Comparison of ENCODE assay signal across 9 mouse cellular contexts in genomic region chr12:29702626-29703025, GRCm38 (mm10).
A peak's percentile ranks its signal among the peaks of the same experiment; 100 is the strongest.
DNase-seq lines count a peak whose midpoint lies in the region; ATAC-seq and TF ChIP-seq lines count a peak whose summit lies in the region.
"Had no signal": no experiment of that assay in that cellular context is flagged by ENCODE, and none has a peak within 500 bp of the region (broad histone marks: within the 10 kb centered on the region; RNA-seq: fewer than 3 reads in every experiment).

No protein-coding gene starts in this region.

- intact Hi-C loops in heart, postnatal 36 days (cut with DNase I): loop anchor here (10.0 kb wide), 1 partner anchor 322 kb away; no protein-coding TSS in a partner anchor

- H3K4me2 ChIP-seq in limb, embryonic 12.5 days: no peak overlapping the region
- H3K4me2 ChIP-seq in forebrain, embryonic 13.5 days: peak overlapping the region; percentile 3; the same call in 1 of the 2 replicates
- no peak overlapping the region for H3K4me2 ChIP-seq in lung, postnatal 0 days (replicated peaks; ENCODE audit: low read depth, low read length)
- H3K4me2 ChIP-seq: stomach, embryonic 15.5 days had no signal

- no peak for DNase-seq in limb, embryonic 10.5 days (ENCODE audit: low spot score)
- DNase-seq in heart, postnatal 36 days: peak; percentile 46 to 59
- DNase-seq in lung, postnatal 0 days (ENCODE audit: low spot score): peak; percentile 32
- peak; percentile 56 for DNase-seq in right cerebral cortex, postnatal 25 days
- no peak for DNase-seq in thymus, postnatal 0 days (ENCODE audit: low spot score)
- DNase-seq in adipocyte (ENCODE audit: low spot score): no peak

- H3K9ac ChIP-seq in limb, embryonic 12.5 days (replicated peaks): no peak overlapping the region
- H3K9ac ChIP-seq in forebrain, embryonic 13.5 days: no peak overlapping the region
- no peak overlapping the region for H3K9ac ChIP-seq in lung, postnatal 0 days (replicated peaks; ENCODE audit: low read depth)
- H3K9ac ChIP-seq: stomach, embryonic 15.5 days had no signal

- no peak overlapping the region for H3K4me3 ChIP-seq in limb, embryonic 12.5 days (replicated peaks)
- no peak overlapping the region for H3K4me3 ChIP-seq in limb, embryonic 10.5 days
- no peak overlapping the region for H3K4me3 ChIP-seq in forebrain, embryonic 13.5 days
- H3K4me3 ChIP-seq in lung, postnatal 0 days (ENCODE audit: low read depth, low read length): no peak overlapping the region
- H3K4me3 ChIP-seq: stomach, embryonic 15.5 days had no signal

- TF ChIP-seq CTCF in lung, postnatal 0 days (IDR thresholded peaks at IDR 0.05): no peak

- no peaks in the 10 kb centered on the region for H3K9me3 ChIP-seq in limb, embryonic 12.5 days
- no peaks in the 10 kb centered on the region for H3K9me3 ChIP-seq in limb, embryonic 10.5 days (replicated peaks)
- H3K9me3 ChIP-seq in forebrain, embryonic 13.5 days (replicated peaks): no peaks in the 10 kb centered on the region
- no peaks in the 10 kb centered on the region for H3K9me3 ChIP-seq in lung, postnatal 0 days (ENCODE audit: low read length)
- H3K9me3 ChIP-seq: stomach, embryonic 15.5 days had no signal

- H3K27ac ChIP-seq in limb, embryonic 12.5 days: peak overlapping the region; percentile 29; the same call in 1 of the 2 replicates
- no peak overlapping the region for H3K27ac ChIP-seq in limb, embryonic 10.5 days
- H3K27ac ChIP-seq in forebrain, embryonic 13.5 days: peak overlapping the region; percentile 74
- no peak overlapping the region for H3K27ac ChIP-seq in lung, postnatal 0 days (ENCODE audit: low read length)
- H3K27ac ChIP-seq: stomach, embryonic 15.5 days had no signal

- H3K4me1 ChIP-seq in limb, embryonic 12.5 days (replicated peaks): peaks cover 37% of the 10 kb centered on the region
- H3K4me1 ChIP-seq in limb, embryonic 10.5 days: peaks cover 14% of the 10 kb centered on the region; the same call in 1 of the 2 replicates
- H3K4me1 ChIP-seq in forebrain, embryonic 13.5 days: peaks cover 64% of the 10 kb centered on the region
- H3K4me1 ChIP-seq in lung, postnatal 0 days (ENCODE audit: insufficient read depth, low read depth, low read length): 0 out of 2 replicates have a peak, but pooled peaks cover 2% of the 10 kb centered on the region

- WGBS in limb, embryonic 12.5 days: 62% methylated on average over 4 of the region's 4 CpGs
- 93% methylated on average over 4 of the region's 4 CpGs for WGBS in limb, embryonic 10.5 days
- 21% methylated on average over 4 of the region's 4 CpGs for WGBS in forebrain, embryonic 13.5 days
- WGBS in lung, postnatal 0 days: 25% methylated on average over 4 of the region's 4 CpGs

- no peaks in the 10 kb centered on the region for H3K27me3 ChIP-seq in limb, embryonic 12.5 days
- no peaks in the 10 kb centered on the region for H3K27me3 ChIP-seq in limb, embryonic 10.5 days (ENCODE audit: low read depth, poor library complexity, severe bottlenecking)
- no peaks in the 10 kb centered on the region for H3K27me3 ChIP-seq in forebrain, embryonic 13.5 days
- H3K27me3 ChIP-seq in lung, postnatal 0 days (replicated peaks; ENCODE audit: insufficient read depth, low read length): no peaks in the 10 kb centered on the region
- H3K27me3 ChIP-seq: stomach, embryonic 15.5 days had no signal

- no peaks in the 10 kb centered on the region for H3K36me3 ChIP-seq in limb, embryonic 12.5 days
- no peaks in the 10 kb centered on the region for H3K36me3 ChIP-seq in limb, embryonic 10.5 days
- H3K36me3 ChIP-seq in forebrain, embryonic 13.5 days (ENCODE audit: poor library complexity, severe bottlenecking): no peaks in the 10 kb centered on the region
- H3K36me3 ChIP-seq in lung, postnatal 0 days (ENCODE audit: insufficient read depth, low read length): no peaks in the 10 kb centered on the region
- H3K36me3 ChIP-seq: stomach, embryonic 15.5 days had no signal

- no peak for TF ChIP-seq EP300 in lung, postnatal 0 days (IDR thresholded peaks at IDR 0.05)

- ATAC-seq in limb, embryonic 12.5 days (ENCODE audit: insufficient number of reproducible peaks, insufficient read depth, low FRiP score, low TSS enrichment, low read depth): no peak
- ATAC-seq in forebrain, embryonic 13.5 days: peak; percentile 22
- ATAC-seq in lung, postnatal 0 days: peak; percentile 50; the same call in 1 of the 2 replicates

Comparison
In these comparisons a context has a peak if more than half of its experiments do, and no peak if none do; other contexts are left out.
1. H3K27ac ChIP-seq: peak in limb, embryonic 12.5 days (single experiment) and forebrain, embryonic 13.5 days (single experiment); none in limb, embryonic 10.5 days (single experiment) and lung, postnatal 0 days (single experiment).
2. DNase-seq: peak in heart, postnatal 36 days (2 of 2), lung, postnatal 0 days (single experiment) and right cerebral cortex, postnatal 25 days (single experiment); none in limb, embryonic 10.5 days (single experiment), thymus, postnatal 0 days (single experiment) and adipocyte (single experiment).